Comparison of ENCODE assay signal across 9 mouse cellular contexts in the genomic region with DNA sequence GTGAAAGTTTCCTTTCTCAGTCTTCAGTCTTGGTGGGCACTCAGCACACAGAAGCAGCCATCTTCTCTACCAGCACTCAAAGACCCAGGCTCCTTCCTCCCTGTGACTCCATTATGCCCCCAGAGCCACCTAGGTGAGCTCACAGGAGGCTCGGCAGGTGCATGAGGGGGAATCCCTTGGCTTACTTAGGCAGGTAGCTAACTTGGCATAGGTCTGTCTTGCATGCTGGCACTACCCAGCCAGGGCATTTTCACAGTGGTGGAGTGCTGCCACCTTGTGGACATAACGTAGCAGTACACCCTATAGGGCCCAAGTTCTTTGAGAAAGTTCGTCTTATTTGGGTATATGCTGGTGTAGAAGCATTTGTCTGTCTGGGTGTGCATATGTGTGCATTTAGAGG. TPM values are rescaled to one million over a fixed set of nuclear protein-coding genes. Genes with fewer than 3 reads are reported as not detected.
DNase-seq lines count a peak whose midpoint lies in the region; TF ChIP-seq lines count a peak whose summit lies in the region.
"Had no signal": no experiment of that assay in that cellular context is flagged by ENCODE, and none has a peak within 500 bp of the region (broad histone marks: within the 10 kb centered on the region; RNA-seq: fewer than 3 reads in every experiment).

No protein-coding gene starts in this region.

- TF ChIP-seq POLR2A in kidney, adult 2 months (IDR thresholded peaks at IDR 0.05; ENCODE audit: low read depth, low read length) = no peak
- no peak for TF ChIP-seq POLR2A in testis, adult 2 months (IDR thresholded peaks at IDR 0.05; ENCODE audit: control insufficient read depth, low read depth, low read length)

- no peak overlapping the region for H3K27ac ChIP-seq in kidney, adult 2 months (ENCODE audit: insufficient read depth, low read depth, low read length)
- no peak overlapping the region for H3K27ac ChIP-seq in limb, embryonic 10.5 days
- no peak overlapping the region for H3K27ac ChIP-seq in testis, adult 2 months (ENCODE audit: control insufficient read depth, insufficient read depth, low read depth, low read length)
- H3K27ac ChIP-seq: embryonic facial prominence, embryonic 12.5 days had no signal

- no peaks in the 10 kb centered on the region for H3K27me3 ChIP-seq in kidney, adult 2 months (replicated peaks; ENCODE audit: control insufficient read depth, insufficient read depth, low read length)
- H3K27me3 ChIP-seq in limb, embryonic 10.5 days (ENCODE audit: low read depth, poor library complexity, severe bottlenecking) = peaks cover 48% of the 10 kb centered on the region
- H3K27me3 ChIP-seq in testis, adult 2 months (ENCODE audit: control insufficient read depth, insufficient read depth, low read length) = no peaks in the 10 kb centered on the region
- H3K27me3 ChIP-seq: embryonic facial prominence, embryonic 12.5 days had no signal

- no peaks in the 10 kb centered on the region for H3K4me1 ChIP-seq in kidney, adult 2 months (ENCODE audit: control insufficient read depth, insufficient read depth, low read length)
- no peaks in the 10 kb centered on the region for H3K4me1 ChIP-seq in limb, embryonic 10.5 days
- no peaks in the 10 kb centered on the region for H3K4me1 ChIP-seq in testis, adult 2 months (ENCODE audit: control insufficient read depth, insufficient read depth, low read length)
- H3K4me1 ChIP-seq: embryonic facial prominence, embryonic 12.5 days had no signal

- no peak overlapping the region for H3K4me3 ChIP-seq in kidney, adult 2 months (ENCODE audit: insufficient read depth, low read depth, low read length)
- no peak overlapping the region for H3K4me3 ChIP-seq in limb, embryonic 10.5 days
- H3K4me3 ChIP-seq in testis, adult 2 months (ENCODE audit: control insufficient read depth, low read depth, low read length) = no peak overlapping the region
- H3K4me3 ChIP-seq: embryonic facial prominence, embryonic 12.5 days had no signal

- peak; percentile 27 to 42 for DNase-seq in urinary bladder, adult 18-20 months (ENCODE audit: low spot score in 2 of 2)
- DNase-seq in urinary bladder, postnatal 10 days (ENCODE audit: low spot score) = no peak
- peak; percentile 70 to 71 for DNase-seq in cerebellum, postnatal 25 days
- peak; percentile 73 to 85 for DNase-seq in frontal cortex, postnatal 36 days (ENCODE audit: low spot score in 2 of 2)
- DNase-seq in kidney, adult 2 months = peak; percentile 73
- peak; percentile 76 for DNase-seq in limb, embryonic 10.5 days (ENCODE audit: low spot score)
- DNase-seq in naive thymus-derived CD4-positive, alpha-beta T cell, adult 2 months (ENCODE audit: low read depth) = peak; percentile 51

- no peaks in the 10 kb centered on the region for H3K9me3 ChIP-seq in limb, embryonic 10.5 days (replicated peaks)
- H3K9me3 ChIP-seq: embryonic facial prominence, embryonic 12.5 days had no signal

- 20% methylated on average over 3 of the region's 3 CpGs for whole genome bisulfite sequencing in kidney, adult 2 months
- WGBS in limb, embryonic 10.5 days = 23% methylated on average over 3 of the region's 3 CpGs

- TF ChIP-seq CTCF in kidney, adult 2 months (conservative IDR thresholded peaks at IDR 0.05; ENCODE audit: insufficient read depth, insufficient read length, low read depth, low read length) = peak; percentile 96
- TF ChIP-seq CTCF in testis, adult 2 months (IDR thresholded peaks at IDR 0.05; ENCODE audit: control insufficient read depth, insufficient read depth, insufficient replicate concordance, low read depth, low read length) = peak; percentile 91

- no peaks in the 10 kb centered on the region for H3K36me3 ChIP-seq in kidney, adult 2 months (ENCODE audit: control insufficient read depth, insufficient read depth, low read length)
- H3K36me3 ChIP-seq in limb, embryonic 10.5 days = no peaks in the 10 kb centered on the region
- H3K36me3 ChIP-seq in testis, adult 2 months (ENCODE audit: control insufficient read depth, insufficient read depth, low read length) = no peaks in the 10 kb centered on the region

RNA-seq across cellular contexts. Expression of a gene that starts 38.8 kb away (rescaled TPM):
- polyA plus RNA-seq in kidney, adult 2 months (2012; rRNA removed) = 2.3 and 3.5 TPM in 2 replicates
- 1.7 and 2.6 TPM in 2 replicates for polyA plus RNA-seq in limb, embryonic 10.5 days (2016; fragmentation: Nextera tagmentation; extraction: Ambion mirVana)
- polyA plus RNA-seq in testis, adult 2 months (2012; rRNA removed) = 1.2 and 1.8 TPM in 2 replicates

RNA-seq across cellular contexts. Expression of a gene that starts 52.1 kb away (rescaled TPM):
- 0.02 and 0.07 TPM in 2 replicates for polyA plus RNA-seq in kidney, adult 2 months (2012; rRNA removed)
- 1.1 and 1.2 TPM in 2 replicates for polyA plus RNA-seq in limb, embryonic 10.5 days (2016; fragmentation: Nextera tagmentation; extraction: Ambion mirVana)
- polyA plus RNA-seq in testis, adult 2 months (2012; rRNA removed) = 0.06 TPM in 1 of 2 replicates, not detected in the other
